Mouse (Mus musculus) hindbrain, embryonic 11.5 days (tissue): ENCODE results near the gene Tsga13. TPM values are rescaled to one million over a fixed set of nuclear protein-coding genes. Genes with fewer than 3 reads are reported as not detected.

ENCODE experiments used
- ATAC-seq: fragments of 200-750 bp; cut with Nextera tagmentation; 2 replicates; pipeline ENCODE4 v1.8.0; 2017; ENCODE audit warnings: mild to moderate bottlenecking, moderate TSS enrichment, moderate library complexity; ENCODE audit not compliant: low FRiP score
- DNase-seq: peaks from one replicate; pipeline ENCODE4 v3.0.0-alpha.2; 2015; ENCODE audit warnings: low spot score
- H3K27ac ChIP-seq: fragments of 300-500 bp; sonication (generic); 2 replicates; pipeline ENCODE4 v1.5.1; 2014; ENCODE audit warnings: mild to moderate bottlenecking, low read depth, low read length
- H3K27me3 ChIP-seq: fragments of 300-500 bp; sonication (generic); 2 replicates; pipeline ENCODE4 v1.6.1; 2014; ENCODE audit warnings: mild to moderate bottlenecking, low read length, moderate library complexity, mixed read lengths; ENCODE audit not compliant: control insufficient read depth, insufficient read depth
- H3K36me3 ChIP-seq: fragments of 300-500 bp; sonication (generic); 2 replicates; pipeline ENCODE4 v1.6.1; 2014; ENCODE audit warnings: mild to moderate bottlenecking, low read length, moderate library complexity, mixed read lengths; ENCODE audit not compliant: control insufficient read depth, insufficient read depth
- H3K4me1 ChIP-seq: fragments of 300-500 bp; sonication (generic); replicated peaks from 2 replicates; pipeline ENCODE4 v1.6.1; 2014; ENCODE audit warnings: low read length, mixed read lengths; ENCODE audit not compliant: control insufficient read depth, insufficient read depth
- H3K4me2 ChIP-seq: fragments of 300-500 bp; sonication (generic); replicated peaks from 2 replicates; pipeline ENCODE4 v1.6.1; 2014; ENCODE audit warnings: mild to moderate bottlenecking, low read depth, low read length
- H3K4me3 ChIP-seq: fragments of 300-500 bp; sonication (generic); 2 replicates; pipeline ENCODE4 v1.5.1; 2014; ENCODE audit warnings: low read depth, low read length
- H3K9ac ChIP-seq: fragments of 300-500 bp; sonication (generic); 2 replicates; pipeline ENCODE4 v1.6.1; 2014; ENCODE audit warnings: low read depth, low read length
- H3K9me3 ChIP-seq: fragments of 300-500 bp; sonication (generic); 2 replicates; pipeline ENCODE4 v1.6.1; 2016; ENCODE audit warnings: low read length; ENCODE audit not compliant: control insufficient read depth
- WGBS: fragments of 180-500 bp; shearing (Covaris S2); extraction: QIAGEN DNeasy Blood & Tissue Kit; methylation state at CpG from one replicate; pipeline ENCODE4 v1.1.7; 2014; 5-methylcytosine and 5-hydroxymethylcytosine counted together
- polyA plus RNA-seq: library from polyadenylated mRNA; unstranded; fragments of >200 nt; fragmentation: Nextera tagmentation; extraction: Ambion mirVana; gene quantifications from 2 replicates; pipeline ENCODE4 v1.2.1, GENCODE M21; 2014

The Tsga13 gene
- polyA plus RNA-seq, 1 experiment from 2014 or later: not detected

DNA sequence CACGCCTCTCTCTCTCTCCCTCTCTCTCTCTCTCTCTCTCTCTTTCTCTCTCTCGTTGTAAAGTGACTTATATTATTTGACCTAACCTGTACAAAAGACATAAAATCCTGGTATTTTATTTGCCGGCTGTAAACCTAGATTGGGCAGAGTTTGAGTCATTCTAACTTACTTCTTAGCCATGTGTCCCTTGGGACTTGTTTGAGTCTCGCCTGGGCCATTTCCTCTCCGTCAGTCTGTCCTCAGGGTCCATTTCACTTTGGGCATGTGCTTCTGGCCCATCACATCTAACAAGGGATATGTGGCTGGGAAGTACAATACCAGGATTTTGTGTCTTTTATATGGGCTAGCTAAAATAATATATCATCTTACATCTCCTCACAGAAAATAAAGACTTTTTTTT, 10.5 kb downstream of the Tsga13 start:
- ATAC-seq (no peak), DNase-seq (no peak)
- H3K4me3 ChIP-seq: no peak overlapping the region
- no peaks in the 10 kb centered on the region for H3K36me3 ChIP-seq
- no peaks in the 10 kb centered on the region for H3K9me3 ChIP-seq
- no peaks in the 10 kb centered on the region for H3K4me1 ChIP-seq
- 73% methylated on average over 5 of the region's 5 CpGs for WGBS
- no peak overlapping the region for H3K4me2 ChIP-seq
- no peaks in the 10 kb centered on the region for H3K27me3 ChIP-seq
- no peak overlapping the region for H3K27ac ChIP-seq
- no peak overlapping the region for H3K9ac ChIP-seq

DNA sequence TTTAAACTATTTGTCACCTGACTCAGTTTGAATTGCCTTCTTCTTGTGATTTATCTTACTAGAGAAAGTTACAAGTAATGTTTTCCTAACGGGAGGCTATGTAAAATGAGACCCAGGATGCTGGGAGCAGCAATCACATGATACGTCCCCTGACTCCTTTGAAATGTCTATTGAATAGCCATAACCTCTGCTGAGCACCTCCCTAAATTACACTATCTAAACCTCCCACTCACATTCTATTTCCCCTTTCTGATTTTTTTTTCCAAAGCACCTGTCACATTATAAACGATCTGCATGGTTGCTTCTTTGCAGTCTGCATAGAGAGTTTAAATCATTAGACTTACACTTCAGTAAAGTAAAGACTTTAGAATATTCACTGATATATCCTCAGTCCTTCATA, 11.3 kb downstream of the Tsga13 start:
- no peaks in the 10 kb centered on the region for H3K9me3 ChIP-seq
- H3K36me3 ChIP-seq: no peaks in the 10 kb centered on the region
- no peak for ATAC-seq
- no peak overlapping the region for H3K4me2 ChIP-seq
- DNase-seq: no peak
- H3K27ac ChIP-seq: no peak overlapping the region
- H3K4me1 ChIP-seq: no peaks in the 10 kb centered on the region
- no peak overlapping the region for H3K9ac ChIP-seq
- H3K4me3 ChIP-seq: no peak overlapping the region
- no peaks in the 10 kb centered on the region for H3K27me3 ChIP-seq
- 64% methylated on average over 3 of the region's 3 CpGs for WGBS

DNA sequence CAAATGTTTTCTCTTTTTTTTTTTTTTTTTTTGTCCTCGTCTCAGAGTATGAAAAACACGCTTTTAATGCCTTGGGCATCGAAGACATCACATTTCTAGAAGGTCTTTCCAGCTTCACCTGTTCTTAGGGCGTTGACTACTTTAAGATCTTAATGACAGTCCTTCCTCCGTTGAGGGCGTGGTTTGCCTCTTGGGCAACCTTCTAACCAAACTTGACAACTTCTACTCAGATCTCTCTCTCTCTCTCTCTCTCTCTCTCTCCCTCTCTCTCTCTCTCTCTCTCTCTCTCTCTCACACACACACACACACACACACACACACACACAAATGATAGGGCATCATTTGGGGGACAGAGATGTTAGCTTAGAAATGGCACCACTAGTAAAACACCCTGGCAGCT, 17.9 kb downstream of the Tsga13 start:
- Histone ChIP-seq H3K27me3 (no peaks in the 10 kb centered on the region), H3K9me3 (no peaks in the 10 kb centered on the region), H3K36me3 (no peaks in the 10 kb centered on the region), H3K9ac (no peak overlapping the region), H3K4me3 (no peak overlapping the region), H3K4me2 (no peak overlapping the region), H3K4me1 (no peaks in the 10 kb centered on the region), H3K27ac (no peak overlapping the region)
- WGBS: 83% methylated on average over 6 of the region's 6 CpGs
- no peak for DNase-seq
- no peak for ATAC-seq

DNA sequence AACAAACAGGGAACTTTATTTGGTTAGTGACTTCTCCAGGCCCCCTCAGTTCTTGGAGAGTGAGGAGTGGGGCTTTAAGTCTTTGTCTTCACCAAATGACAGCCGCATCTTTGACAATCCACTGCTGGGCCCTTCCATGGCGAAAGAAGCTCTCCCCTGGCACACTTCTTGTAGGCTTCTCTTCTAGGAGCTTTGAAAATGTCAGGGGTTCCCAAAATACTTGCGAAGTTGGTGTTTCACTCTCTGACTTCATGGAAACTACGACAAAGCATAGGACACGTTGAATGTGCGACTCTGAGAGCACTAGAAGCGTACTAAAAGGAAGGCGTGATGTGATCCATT, 18.4 kb downstream of the Tsga13 start:
- no peaks in the 10 kb centered on the region for H3K36me3 ChIP-seq
- DNase-seq (no peak), ATAC-seq (no peak)
- no peaks in the 10 kb centered on the region for H3K4me1 ChIP-seq
- H3K9me3 ChIP-seq: no peaks in the 10 kb centered on the region
- H3K9ac ChIP-seq: peak overlapping the region; percentile 81
- peak overlapping the region; percentile 71 for H3K4me3 ChIP-seq
- WGBS: 21% methylated on average over 8 of the region's 8 CpGs
- H3K27ac ChIP-seq: peak overlapping the region; percentile 97
- H3K27me3 ChIP-seq: no peaks in the 10 kb centered on the region
- peak overlapping the region; percentile 63 for H3K4me2 ChIP-seq

DNA sequence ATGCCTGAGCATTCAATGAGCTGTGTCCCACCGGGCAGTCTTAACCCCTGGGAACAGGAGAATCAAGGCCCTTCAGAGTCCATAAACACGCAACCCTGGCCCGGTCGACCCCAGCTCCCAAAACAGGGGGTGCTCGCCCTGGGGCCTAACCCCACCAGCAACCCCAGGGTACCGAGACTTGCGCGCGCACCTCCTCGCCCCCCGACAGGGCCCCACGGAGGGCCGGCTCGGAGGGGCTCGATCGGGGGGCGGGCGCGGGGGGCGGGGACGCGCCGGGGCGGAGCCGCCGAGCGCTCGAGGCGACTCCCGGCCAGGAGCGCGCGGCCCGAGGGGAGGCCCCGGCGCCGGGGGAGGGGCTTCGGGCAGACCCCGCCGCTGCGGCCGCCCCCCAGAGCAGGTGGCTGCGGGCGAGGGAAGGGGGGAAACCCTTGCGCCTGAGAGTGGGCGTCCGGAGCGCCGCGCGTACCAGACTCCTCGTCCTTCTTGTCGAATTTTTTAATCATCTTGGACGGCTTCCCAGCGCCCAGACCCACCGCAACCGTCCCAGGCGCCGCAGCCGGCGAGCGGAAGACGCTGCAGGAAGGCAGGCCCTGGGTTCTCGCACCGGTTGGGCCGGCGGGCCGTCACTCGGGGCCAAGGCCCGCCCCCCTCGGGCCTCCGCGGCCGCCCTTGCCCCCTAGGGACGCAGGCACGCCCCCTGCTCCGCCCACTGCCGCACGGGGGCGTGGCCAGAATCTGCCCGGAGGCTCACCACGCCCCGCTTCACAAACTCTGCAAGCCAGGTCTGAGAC, 19.0 kb downstream of the Tsga13 start, which contains the start of gene Copg2:
TSS of gene Copg2 (minus strand) at position 600 of the 791 bp plus-strand sequence.
- Histone ChIP-seq H3K4me1 (no peaks in the 10 kb centered on the region), H3K9ac (peak within 1 kb of the TSS; percentile 81), H3K27ac (peak within 1 kb of the TSS; percentile 97), H3K27me3 (no peaks in the 10 kb centered on the region), H3K36me3 (no peaks in the 10 kb centered on the region), H3K4me3 (peak within 1 kb of the TSS; percentile 71), H3K9me3 (no peaks in the 10 kb centered on the region), H3K4me2 (peak within 1 kb of the TSS; percentile 63)
- DNase-seq (peak; percentile 98), ATAC-seq (peak; percentile 99)
- under 1% methylated on average over 42 of the region's 83 CpGs for WGBS

DNA sequence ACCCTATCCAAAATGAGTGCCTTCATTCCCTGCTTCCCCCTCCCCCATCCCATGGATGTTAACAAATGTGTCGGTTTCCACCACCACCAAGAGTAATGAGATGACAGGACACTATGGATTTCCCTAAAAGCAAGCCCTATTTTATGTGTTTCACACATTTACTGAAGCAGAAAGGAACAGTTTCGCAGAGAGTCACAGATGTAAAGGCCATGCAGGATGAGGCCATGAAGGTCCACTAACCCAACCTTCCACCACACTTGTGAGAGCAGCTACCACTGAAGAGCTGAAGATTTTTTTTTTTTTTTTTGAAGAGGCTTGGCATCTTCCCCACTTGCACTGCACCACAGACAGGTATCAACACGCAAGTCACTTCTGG, 19.6 kb downstream of the Tsga13 start:
- peak; percentile 32 for DNase-seq
- no peak for ATAC-seq
- 18% methylated on average over 3 of the region's 3 CpGs for WGBS
- Histone ChIP-seq H3K4me2 (peak overlapping the region; percentile 63), H3K9ac (peak overlapping the region; percentile 81), H3K27me3 (no peaks in the 10 kb centered on the region), H3K4me1 (no peaks in the 10 kb centered on the region), H3K4me3 (peak overlapping the region; percentile 71), H3K9me3 (no peaks in the 10 kb centered on the region), H3K36me3 (no peaks in the 10 kb centered on the region), H3K27ac (peak overlapping the region; percentile 97)

DNA sequence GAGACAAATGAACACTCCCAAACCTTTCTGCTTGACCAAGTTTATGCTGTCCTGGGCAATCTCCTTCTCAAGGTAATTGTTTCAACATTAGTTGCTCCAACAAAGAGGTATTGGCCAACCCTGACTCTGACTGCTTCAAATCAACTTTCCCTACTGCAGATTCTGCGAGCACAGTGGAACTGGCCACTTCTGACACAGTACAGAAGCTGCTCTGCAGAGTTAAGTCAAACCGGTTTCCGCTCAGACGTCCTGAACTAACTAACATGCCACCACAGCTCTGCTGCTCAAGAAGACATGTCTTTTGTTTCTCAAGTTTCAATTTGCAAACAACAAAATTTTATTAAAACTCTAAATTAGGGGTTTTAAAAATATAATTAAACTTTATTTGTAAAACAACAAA, 22.3 kb downstream of the Tsga13 start:
- ATAC-seq (no peak), DNase-seq (no peak)
- 82% methylated on average over 4 of the region's 4 CpGs for WGBS
- no peaks in the 10 kb centered on the region for H3K4me1 ChIP-seq
- H3K4me3 ChIP-seq: no peak overlapping the region
- H3K9me3 ChIP-seq: no peaks in the 10 kb centered on the region
- no peaks in the 10 kb centered on the region for H3K36me3 ChIP-seq
- H3K4me2 ChIP-seq: no peak overlapping the region
- no peaks in the 10 kb centered on the region for H3K27me3 ChIP-seq
- no peak overlapping the region for H3K27ac ChIP-seq
- H3K9ac ChIP-seq: no peak overlapping the region

DNA sequence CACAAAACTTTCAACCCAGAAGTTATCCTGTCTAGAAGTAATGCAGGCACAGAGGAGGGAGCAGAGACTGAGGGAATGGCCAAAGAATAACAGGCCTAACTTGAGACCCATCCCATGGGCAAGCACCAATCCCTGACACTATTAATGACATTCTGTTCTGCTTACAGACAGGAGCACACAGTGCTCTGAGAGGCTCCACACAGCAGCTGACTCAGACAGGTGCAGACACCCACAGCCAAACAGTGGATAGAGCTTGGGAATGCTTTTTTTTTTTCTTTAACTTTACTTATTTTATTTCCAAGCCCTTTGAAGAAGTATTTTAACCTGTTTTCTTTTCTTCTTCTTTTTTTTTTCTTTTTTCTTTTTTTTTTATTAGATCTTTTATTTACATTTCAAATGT, 23.6 kb downstream of the Tsga13 start:
- no peak overlapping the region for H3K9ac ChIP-seq
- H3K36me3 ChIP-seq: no peaks in the 10 kb centered on the region
- H3K4me2 ChIP-seq: no peak overlapping the region
- no peak overlapping the region for H3K27ac ChIP-seq
- H3K27me3 ChIP-seq: no peaks in the 10 kb centered on the region
- no peak for DNase-seq
- no peak for ATAC-seq
- no peaks in the 10 kb centered on the region for H3K9me3 ChIP-seq
- no peaks in the 10 kb centered on the region for H3K4me1 ChIP-seq
- H3K4me3 ChIP-seq: no peak overlapping the region

DNA sequence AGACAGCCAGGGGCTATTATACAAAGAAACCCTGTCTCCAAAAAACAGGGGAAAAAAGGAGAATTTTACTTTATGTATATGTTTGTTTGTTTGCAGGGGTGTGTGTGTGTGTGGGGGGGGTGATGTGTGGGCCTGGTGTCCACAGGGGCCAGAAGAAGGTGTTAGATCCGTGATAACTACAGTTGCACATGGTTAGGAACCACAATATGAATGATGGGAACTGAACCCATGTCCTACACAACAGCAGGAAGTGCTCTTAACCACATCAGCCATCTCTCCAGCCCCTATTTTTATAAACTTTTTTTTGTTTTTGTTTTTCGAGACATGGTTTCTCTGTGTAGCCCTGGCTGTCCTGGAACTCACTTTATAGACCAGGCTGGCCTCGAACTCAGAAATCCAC, 30.5 kb downstream of the Tsga13 start:
- 90% methylated on average over 3 of the region's 3 CpGs for WGBS

More for the DNA sequence above, 30.5 kb downstream of the Tsga13 start:
- no peak for ATAC-seq
- Histone ChIP-seq H3K4me2 (no peak overlapping the region), H3K9ac (no peak overlapping the region), H3K36me3 (0 out of 2 replicates have a peak, but pooled peaks cover 2% of the 10 kb centered on the region), H3K9me3 (no peaks in the 10 kb centered on the region), H3K4me3 (no peak overlapping the region), H3K27ac (no peak overlapping the region), H3K27me3 (no peaks in the 10 kb centered on the region), H3K4me1 (no peaks in the 10 kb centered on the region)
- no peak for DNase-seq
